Mouse (Mus musculus): ENCODE measurements around the gene Cfb. TPM values are rescaled to one million over a fixed set of nuclear protein-coding genes. Genes with fewer than 3 reads are reported as not detected.
A peak's percentile ranks its signal among the peaks of the same experiment; 100 is the strongest.
"Not testable (repeated sequence)": the region's sequence is repeated elsewhere in the genome, so short reads cannot be mapped to it uniquely, and the experiment has no call there.

Cfb gene
- under 1 TPM; 0.51 to 0.62 TPM for total RNA-seq (2021)

DNA sequence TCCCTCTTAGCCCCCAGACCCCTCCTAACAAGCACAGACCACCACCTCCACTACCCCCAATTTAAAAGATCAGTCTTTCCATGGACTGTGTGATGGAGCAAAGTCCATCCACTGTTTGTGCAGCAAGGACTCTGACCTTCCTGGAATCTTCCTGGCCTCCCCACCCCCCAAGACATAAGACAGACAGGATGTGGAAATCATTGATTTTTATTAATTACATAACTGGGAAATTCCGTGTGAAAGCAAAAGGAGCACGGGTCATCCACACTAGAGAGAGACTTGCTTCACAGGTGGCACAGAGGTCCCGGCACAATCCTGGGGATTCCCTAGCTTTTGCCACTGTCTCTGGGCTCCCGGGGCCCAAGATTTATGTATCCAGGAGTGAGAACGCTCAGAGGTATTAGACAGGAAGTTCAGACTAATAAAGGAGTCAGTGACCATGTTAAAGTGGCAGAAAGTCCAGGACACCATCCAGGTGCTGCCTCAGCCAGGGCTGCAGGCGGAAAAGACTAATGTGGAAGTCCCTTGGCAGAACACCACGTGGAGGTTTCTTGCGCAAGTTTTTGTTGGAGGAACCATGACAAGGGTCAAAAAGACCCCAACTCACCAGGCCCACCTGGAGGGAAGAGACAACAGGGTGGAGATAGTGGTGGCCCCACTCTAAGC is at the start of gene Cfb:
Gene Cfb (minus strand): TSS at position 103 of the 666 bp plus-strand sequence.
- DNase-seq (ENCODE audit: extremely low spot score in 1 of 2, low spot score in 2 of 2): no peak
- intact Hi-C loops (cut with DNase I): no loop called here

DNA sequence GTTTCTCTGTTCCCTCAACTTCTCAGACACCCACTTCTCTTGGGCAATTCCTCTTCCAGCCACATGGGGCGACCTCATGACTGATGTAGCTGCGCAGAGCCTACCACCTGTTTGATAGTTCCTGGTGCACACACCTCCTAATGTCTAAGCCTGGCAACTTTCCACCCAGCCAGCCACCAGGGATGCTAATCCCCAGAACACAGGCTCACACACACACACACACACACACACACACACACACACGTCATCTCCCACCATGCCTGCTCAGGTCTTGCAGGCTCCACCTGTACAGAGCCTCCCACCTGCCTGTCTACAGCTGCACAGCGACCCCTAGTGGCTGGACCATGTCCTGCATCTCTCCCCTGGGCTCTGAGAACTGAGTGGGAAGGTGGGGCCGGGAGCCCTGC is 49.6 kb upstream of the Cfb start:
- intact Hi-C loops (cut with DNase I): no loop called here

DNA sequence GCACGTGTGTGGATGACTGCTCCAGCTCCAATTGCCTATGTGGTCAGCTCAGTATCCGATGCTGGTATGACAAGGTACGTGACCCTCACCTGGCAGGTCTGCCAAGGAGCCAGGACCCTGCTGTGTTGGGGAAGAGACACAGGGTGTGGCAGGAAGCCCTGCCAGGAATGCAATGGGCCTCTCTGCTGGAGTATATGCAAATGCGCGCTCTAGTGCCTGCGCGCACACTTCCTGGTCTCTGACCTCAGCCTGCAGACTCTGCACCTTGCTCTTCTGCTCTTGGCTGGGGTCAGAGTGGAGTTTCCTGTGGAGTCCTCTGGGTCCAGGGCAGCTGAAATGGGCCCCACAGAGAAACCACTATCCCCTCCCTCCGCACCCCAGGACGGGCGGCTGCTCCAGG is 48.7 kb upstream of the Cfb start:
- no peak for DNase-seq (ENCODE audit: extremely low spot score in 1 of 2, low spot score in 2 of 2)
- intact Hi-C loops (cut with DNase I): no loop called here

More for the DNA sequence above, 49.6 kb upstream of the Cfb start:
- DNase-seq (ENCODE audit: extremely low spot score in 1 of 2, low spot score in 2 of 2): peak in 1 of 2 experiments; percentile 73

DNA sequence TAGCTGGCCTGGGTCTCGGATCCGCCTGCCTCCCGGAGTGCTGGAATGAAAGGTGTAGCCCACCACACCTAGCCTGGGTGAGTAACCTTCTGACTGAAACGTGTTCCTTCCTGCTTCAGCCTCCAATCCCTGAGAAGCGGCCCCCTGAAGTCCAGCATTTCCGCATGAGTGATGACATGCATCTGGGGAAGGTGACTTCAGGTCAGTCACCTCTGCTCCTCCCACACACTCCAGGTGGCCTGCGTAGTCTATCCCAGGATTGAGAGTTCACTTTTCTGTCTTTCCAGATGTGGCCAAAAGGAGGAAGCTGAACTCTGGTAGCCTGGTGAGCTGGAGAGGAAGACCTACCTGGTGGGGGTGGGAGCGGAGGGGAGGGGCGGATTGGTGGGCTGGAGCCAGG is 40.6 kb upstream of the Cfb start:
- intact Hi-C loops (cut with DNase I): no loop called here
- no peak for DNase-seq (ENCODE audit: extremely low spot score in 1 of 2, low spot score in 2 of 2)

DNA sequence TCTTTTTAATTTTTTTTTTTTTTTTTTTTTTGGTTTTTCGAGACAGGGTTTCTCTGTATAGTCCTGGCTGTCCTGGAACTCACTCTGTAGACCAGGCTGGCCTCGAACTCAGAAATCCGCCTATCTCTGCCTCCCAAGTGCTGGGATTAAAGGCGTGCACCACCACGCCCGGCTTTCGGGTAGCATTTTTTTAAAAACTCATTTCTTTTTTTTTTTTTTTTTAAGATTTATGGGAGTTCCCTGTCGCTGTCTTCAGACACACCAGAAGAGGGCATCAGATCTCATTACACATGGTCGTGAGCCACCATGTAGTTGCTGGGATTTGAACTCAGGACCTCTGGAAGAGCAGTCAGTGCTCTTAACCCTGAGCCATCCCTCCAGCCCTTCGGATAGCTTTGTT is 39.6 kb upstream of the Cfb start:
- DNase-seq (ENCODE audit: extremely low spot score in 1 of 2, low spot score in 2 of 2); intact Hi-C loops (cut with DNase I): not testable (repeated sequence)

DNA sequence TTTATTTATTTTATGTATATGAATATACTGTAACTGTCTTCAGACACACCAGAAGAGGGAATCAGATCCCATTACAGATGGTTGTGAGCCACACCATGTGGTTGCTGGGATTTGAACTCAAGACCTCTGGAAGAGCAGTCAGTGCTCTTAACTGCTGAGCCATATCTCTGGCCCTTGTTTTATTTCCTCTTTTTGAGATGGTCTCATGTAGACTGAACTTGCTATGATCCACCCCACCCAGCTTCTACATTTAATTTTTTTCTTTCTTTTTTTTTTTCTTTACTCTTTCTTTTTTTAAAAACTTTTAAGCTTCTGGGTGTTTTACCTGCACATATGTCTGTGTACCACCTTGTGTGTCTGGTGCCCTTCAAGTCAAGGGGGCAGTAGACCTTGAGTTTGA is 38.5 kb upstream of the Cfb start:
- intact Hi-C loops (cut with DNase I); DNase-seq (ENCODE audit: extremely low spot score in 1 of 2, low spot score in 2 of 2): not testable (repeated sequence)

DNA sequence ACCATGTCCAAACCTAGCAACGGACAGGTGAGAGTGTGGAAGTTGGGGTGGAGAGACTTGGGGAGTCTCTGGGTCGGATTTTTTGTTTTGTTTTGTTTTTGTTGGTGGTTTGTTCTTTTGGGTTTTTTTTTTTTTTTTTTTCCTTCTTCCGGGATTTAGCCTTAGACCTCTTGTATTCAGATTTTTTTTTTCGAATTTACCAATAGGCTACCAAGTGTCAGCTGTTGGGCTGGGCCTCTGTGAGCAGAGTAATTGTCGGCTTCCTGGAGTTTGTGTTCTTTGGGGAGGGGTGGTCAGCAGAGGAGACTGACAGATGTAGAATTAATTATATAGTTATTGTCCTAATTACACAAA is 37.5 kb upstream of the Cfb start:
- intact Hi-C loops (cut with DNase I): no loop called here
- DNase-seq (ENCODE audit: extremely low spot score in 1 of 2, low spot score in 2 of 2): no peak

DNA sequence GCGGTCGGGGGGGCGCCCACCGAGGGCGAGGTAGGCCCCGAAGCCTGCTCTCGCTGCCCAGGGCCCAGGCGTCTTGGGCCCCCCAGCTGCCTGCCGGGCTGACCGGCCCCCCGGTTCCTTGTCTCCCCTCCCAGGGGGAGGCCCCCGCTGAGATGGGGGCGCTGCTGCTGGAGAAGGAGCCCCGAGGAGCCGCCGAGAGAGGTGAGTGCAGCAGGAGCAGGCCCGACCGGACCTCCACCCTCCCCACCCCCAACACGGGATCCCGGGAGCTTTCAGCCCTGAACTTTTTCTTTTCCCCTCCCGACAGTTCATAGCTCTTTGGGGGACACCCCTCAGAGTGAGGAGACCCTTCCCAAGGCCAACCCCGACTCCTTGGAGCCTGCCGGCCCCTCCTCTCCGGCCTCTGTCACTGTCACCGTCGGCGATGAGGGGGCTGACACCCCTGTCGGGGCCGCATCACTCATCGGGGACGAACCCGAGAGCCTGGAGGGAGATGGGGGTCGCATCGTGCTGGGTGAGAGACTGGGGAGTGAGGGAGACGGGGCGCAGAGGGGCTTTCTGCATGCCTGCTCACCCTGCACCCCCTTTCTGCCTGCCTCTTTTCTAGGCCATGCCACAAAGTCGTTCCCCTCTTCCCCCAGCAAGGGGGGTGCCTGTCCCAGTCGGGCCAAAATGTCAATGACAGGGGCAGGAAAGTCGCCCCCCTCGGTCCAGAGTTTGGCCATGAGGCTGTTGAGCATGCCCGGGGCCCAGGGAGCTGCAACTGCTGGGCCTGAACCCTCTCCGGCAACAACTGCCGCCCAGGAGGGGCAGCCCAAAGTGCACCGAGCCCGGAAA is 37.0 kb upstream of the Cfb start:
- intact Hi-C loops (cut with DNase I): no loop called here
- peak in 1 of 2 experiments; percentile 67 for DNase-seq (ENCODE audit: extremely low spot score in 1 of 2, low spot score in 2 of 2)

DNA sequence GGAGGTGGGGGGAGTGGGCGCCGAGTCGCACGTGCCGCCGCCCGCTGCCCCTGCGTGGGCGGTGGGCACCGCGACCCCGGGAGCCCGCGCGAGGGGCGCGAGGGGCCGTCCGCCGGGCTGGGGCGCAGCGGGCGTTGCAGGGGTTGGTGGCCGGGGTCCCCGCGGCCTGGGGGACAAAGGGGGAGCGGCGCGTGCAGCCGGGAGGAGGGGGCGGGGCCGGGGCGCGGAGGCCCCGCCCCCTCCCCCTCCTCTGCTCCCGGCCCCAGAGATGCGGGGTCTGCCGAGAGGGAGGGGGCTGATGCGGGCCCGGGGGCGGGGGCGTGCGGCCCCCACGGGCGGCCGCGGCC is 36.4 kb upstream of the Cfb start:
- intact Hi-C loops (cut with DNase I): no loop called here
- DNase-seq (ENCODE audit: extremely low spot score in 1 of 2, low spot score in 2 of 2): no peak

DNA sequence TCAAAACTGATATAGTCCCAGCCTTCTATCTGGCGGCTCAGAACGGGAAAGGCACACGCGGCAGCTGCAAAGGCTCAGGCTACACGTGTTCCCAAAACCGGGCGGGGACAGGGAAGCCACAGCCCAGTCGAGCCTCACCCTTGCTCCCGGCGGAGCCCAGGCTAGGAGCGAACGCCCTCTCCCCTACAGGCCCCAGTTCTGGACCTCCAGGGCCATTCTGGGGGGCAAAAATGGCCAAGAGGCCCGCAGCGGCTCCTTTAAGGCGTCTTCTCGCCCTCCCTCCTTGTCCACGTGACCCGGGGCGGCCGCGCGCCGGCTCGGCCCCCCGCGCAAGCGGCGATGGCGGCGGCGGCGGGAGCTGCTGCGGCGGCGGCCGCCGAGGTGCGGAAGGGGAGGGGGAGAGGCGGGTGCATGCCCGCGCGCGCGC is 35.9 kb upstream of the Cfb start, which contains the start of the genes C2 and Ehmt2:
Gene C2 (minus strand): TSS at position 106 of the 427 bp plus-strand sequence.
Gene Ehmt2 (plus strand): TSS at position 310 of the 427 bp plus-strand sequence.
- intact Hi-C loops (cut with DNase I): no loop called here
- peak; percentile 65 to 89 for DNase-seq (ENCODE audit: extremely low spot score in 1 of 2, low spot score in 2 of 2)

DNA sequence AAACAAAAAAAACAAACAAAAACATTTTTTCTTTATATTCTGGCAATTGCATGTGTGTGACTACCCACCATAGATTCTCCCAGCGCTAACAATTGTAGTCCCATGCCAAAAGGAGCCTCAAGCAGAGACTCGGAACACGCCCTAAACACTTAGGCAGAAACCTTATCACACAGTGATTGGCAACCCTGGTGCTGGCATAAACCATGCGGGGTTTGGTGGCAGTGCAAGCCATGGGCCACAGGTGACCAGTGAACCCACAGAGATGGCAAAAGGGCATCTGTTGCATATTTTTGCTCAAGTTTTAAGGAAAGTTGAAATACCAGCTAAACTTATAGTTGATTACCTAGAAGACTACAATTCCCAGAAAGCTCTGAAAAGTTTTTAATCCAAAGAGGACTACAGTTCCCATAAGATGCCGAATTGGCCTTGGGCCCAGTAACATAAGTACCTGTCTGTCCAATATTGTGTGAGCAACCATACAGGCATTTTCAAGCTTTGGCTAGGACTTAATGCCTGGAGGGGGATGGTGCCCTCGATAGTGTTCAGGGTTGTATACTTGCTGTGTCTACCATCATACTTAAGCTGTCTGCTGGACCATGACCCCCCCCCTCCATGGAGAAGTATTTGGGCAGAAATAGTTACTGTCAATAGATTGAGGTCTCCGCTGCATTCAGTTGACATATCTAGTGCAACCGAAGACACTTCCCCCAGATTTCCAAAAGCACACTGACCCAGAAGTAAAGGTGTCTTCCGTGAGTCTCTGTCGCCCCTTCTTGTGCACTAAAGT is 35.2 kb upstream of the Cfb start:
- no peak for DNase-seq (ENCODE audit: extremely low spot score in 1 of 2, low spot score in 2 of 2)
- intact Hi-C loops (cut with DNase I): no loop called here

DNA sequence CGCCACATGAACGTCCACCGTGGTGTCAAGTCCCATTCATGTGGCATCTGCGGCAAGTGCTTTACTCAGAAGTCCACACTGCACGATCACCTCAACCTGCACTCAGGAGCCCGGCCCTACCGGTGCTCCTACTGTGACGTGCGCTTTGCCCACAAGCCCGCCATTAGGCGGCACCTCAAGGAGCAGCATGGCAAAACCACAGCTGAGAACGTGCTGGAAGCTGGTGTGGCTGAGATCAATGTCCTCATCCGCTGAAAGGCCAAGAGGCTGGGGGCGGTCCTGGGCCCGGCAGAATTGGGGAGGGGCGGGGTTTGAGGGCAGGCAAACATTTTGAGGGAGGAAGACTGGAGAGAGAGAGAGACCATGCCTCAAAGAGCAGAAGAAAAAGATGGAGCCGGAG is 34.0 kb upstream of the Cfb start:
- intact Hi-C loops (cut with DNase I): no loop called here
- no peak for DNase-seq (ENCODE audit: extremely low spot score in 1 of 2, low spot score in 2 of 2)

DNA sequence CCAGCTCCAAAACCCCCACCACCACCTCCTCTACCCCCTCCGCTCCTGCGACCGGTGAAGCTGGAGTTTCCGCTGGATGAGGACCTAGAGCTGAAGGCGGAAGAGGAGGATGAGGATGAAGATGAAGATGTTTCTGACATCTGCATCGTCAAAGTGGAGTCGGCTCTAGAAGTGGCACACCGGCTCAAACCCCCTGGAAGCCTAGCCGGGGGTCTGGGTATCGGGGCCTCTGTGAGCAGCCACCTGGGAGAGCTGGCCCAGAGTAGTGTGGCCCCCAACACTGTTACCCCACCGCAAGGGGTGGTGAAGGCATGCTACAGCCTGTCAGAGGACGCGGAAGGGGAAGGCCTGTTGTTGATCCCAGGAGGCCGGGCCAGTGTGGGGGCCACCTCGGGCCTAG is 33.4 kb upstream of the Cfb start:
- intact Hi-C loops (cut with DNase I): no loop called here
- DNase-seq (ENCODE audit: extremely low spot score in 1 of 2, low spot score in 2 of 2): peak in 1 of 2 experiments; percentile 45

DNA sequence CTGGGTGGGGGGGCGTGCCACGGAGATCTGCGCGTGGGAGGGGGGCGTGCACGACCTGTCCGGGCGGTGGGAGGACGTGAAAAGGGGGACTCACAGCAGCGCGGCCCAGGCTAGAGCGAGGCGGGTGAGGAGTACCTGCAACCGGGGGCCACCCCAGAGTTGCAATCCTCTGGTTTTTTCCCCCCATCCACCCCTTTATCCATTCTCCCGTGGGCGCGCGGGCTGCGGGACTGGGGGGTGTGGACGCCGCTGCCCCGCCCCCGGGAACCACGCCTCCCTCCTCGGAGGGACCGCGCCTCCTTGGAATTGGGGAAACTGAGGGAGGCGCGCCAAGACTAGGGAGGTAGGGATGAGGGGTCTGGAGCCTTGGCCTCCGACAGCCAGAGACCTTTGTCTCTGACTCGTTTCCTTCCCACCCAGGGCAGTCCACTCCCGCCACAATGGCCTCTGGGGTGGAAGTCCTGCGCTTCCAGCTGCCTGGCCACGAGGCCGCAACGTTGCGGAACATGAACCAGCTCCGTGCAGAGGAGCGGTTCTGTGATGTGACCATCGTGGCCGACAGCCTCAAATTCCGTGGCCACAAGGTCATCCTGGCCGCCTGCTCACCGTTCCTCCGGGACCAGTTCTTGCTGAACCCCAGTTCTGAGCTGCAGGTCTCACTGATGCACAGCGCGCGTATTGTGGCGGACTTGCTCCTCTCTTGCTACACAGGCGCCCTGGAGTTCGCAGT is 32.6 kb upstream of the Cfb start:
- DNase-seq (ENCODE audit: extremely low spot score in 1 of 2, low spot score in 2 of 2): peak in 1 of 2 experiments; percentile 81
- intact Hi-C loops (cut with DNase I): loop anchor here (5.0 kb wide), 1 partner anchor 38 kb away; no protein-coding TSS in a partner anchor

DNA sequence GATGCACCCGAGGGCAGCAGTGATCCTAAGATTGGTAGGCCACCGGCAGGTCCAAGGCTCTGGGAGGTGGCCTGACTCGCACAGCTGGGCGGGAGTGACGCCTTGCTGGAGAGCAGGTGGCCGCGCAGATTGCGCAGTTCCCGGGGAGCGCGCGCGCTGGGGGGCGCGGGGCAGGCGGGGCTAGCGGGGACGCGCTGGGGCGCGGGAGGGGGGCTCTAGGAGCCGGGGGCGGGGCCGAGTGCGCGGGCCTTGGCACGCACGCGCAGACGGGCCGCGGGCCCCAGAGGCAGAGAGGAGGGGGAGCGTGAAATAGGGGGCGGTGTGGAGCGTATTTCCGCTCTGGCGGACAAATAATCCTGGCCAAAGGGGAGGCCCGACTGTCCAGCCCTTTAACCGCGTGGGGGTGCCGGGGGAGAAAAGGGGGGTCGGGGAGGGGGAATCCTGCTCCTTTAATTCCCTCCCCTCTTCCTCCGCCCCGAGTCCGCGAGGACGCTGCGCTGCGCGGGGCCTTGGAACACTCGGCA is 31.8 kb upstream of the Cfb start:
- intact Hi-C loops (cut with DNase I): loop anchor here (5.0 kb wide), 1 partner anchor 37 kb away; no protein-coding TSS in a partner anchor

DNA sequence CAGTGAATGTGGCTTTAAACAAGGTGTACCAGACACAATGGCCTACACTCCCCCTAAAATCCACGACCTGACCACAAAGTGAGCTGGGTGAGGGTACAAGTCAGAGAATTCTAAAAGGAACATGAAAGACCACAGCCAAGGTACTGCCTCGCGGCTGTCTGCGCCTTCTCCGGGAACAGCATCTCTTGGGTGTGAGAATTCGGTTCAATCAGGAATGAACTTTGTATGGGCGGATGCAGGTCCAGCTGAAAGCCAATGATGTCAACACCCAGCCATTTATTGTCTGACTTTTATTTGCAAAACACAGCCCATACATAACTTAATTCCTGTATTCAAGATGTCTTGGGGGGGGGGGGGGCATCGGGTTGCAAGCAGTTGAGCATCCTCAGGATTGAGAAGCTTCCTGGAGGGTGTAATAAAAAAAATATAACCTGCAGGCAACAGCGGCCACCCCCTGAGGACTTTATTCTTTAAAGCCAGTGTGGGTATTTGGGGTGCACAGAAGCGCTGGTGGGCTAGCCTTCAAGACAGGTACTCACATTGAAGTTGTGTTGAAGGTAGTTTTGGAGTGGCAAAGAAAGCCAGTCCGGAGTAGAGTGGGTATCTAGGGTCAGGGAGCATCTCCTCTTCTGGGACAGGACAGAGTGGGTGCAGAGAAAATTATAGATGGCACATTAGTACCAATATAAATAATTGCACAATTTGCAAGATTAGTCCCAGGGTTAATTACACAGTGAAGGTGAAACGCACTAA is 30.9 kb upstream of the Cfb start:
- no peak for DNase-seq (ENCODE audit: extremely low spot score in 1 of 2, low spot score in 2 of 2)
- intact Hi-C loops (cut with DNase I): loop anchor here (5.0 kb wide), 1 partner anchor 36 kb away; no protein-coding TSS in a partner anchor

More for the DNA sequence above, 31.8 kb upstream of the Cfb start:
- peak; percentile 91 to 96 for DNase-seq (ENCODE audit: extremely low spot score in 1 of 2, low spot score in 2 of 2)

DNA sequence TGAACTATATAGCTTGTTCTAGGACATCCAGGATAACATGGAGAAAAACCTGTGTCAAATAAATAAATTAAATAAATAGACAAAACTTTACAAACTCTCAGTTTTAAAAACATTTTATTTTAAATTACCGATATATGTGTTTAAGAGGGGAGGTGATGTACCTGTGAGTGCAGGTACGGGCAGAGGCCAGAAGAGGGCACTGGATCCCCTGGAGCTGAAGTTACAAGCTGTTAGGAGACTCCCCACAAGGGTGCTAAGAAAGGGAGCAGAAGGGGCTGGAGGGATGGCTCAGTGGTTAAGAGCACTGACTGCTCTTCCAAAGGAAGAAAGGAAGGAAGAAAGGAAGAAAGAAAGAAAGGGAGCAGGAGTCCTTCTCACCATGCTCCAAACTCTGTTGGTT is 29.1 kb upstream of the Cfb start:
- intact Hi-C loops (cut with DNase I): loop anchor here (5.0 kb wide), 1 partner anchor 34 kb away; no protein-coding TSS in a partner anchor

More for the DNA sequence above, 29.1 kb upstream of the Cfb start:
- DNase-seq (ENCODE audit: extremely low spot score in 1 of 2, low spot score in 2 of 2): no peak
